Mouse (Mus musculus): ENCODE measurements around the gene Acot12.

DNA sequence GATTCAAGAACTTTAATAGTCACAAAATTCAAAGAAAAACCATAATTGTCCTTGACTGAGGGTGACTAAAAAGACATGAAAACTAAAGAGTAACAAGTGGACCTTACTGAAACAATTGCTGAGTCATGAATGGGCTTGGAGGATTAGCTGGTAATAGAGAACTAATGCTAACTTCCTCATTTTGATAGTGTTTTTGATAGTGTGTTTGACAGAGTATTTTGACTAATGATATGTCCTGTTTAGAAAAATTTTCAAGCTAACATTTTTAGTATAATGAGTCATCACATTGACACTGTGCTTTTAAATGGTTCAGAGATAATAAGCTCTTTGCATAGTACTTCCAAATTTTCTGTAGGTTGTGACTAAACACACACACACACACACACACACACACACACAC, 13.4 kb upstream of the Acot12 start:
- TF ChIP-seq POLR2A (IDR thresholded peaks at IDR 0.05; ENCODE audit: borderline replicate concordance, extremely low read depth, insufficient read depth, insufficient read length, poor library complexity, severe bottlenecking) = no peak
- TF ChIP-seq CTCF (IDR thresholded peaks at IDR 0.05; ENCODE audit: borderline replicate concordance, extremely low read depth, insufficient read depth, insufficient read length) = no peak

All from brain, embryonic 14.5 days (tissue).